Mouse (Mus musculus) limb, embryonic 11.5 days (tissue): Measurements from ENCODE around the gene Nrn1. TPM values are rescaled to one million over a fixed set of nuclear protein-coding genes. Genes with fewer than 3 reads are reported as not detected.
A peak's percentile ranks its signal among the peaks of the same experiment; 100 is the strongest.

Experiments
- ATAC-seq: fragments of 200-750 bp; cut with Nextera tagmentation; 2 replicates; pipeline ENCODE4 v1.8.0; 2017; ENCODE audit warnings: low read depth; ENCODE audit not compliant: insufficient number of reproducible peaks, low FRiP score, low TSS enrichment
- DNase-seq: peaks from one replicate; pipeline ENCODE4 v3.0.0-alpha.2; 2015; ENCODE audit warnings: low spot score
- H3K27ac ChIP-seq: fragments of 300-500 bp; sonication (generic); replicated peaks from 2 replicates; pipeline ENCODE4 v1.5.1; 2014; ENCODE audit warnings: low read depth, mild to moderate bottlenecking, low read length
- H3K27me3 ChIP-seq: fragments of 300-500 bp; sonication (generic); 2 replicates; pipeline ENCODE4 v1.6.1; 2014; ENCODE audit warnings: mild to moderate bottlenecking, low read length, mixed read lengths; ENCODE audit not compliant: control insufficient read depth, insufficient read depth
- H3K36me3 ChIP-seq: fragments of 300-500 bp; sonication (generic); 2 replicates; pipeline ENCODE4 v1.6.1; 2014; ENCODE audit warnings: mild to moderate bottlenecking, low read length, moderate library complexity, mixed read lengths; ENCODE audit not compliant: control insufficient read depth, insufficient read depth
- H3K4me1 ChIP-seq: fragments of 300-500 bp; sonication (generic); 2 replicates; pipeline ENCODE4 v1.6.1; 2014; ENCODE audit warnings: low read length, mixed read lengths; ENCODE audit not compliant: control insufficient read depth, insufficient read depth
- H3K4me2 ChIP-seq: fragments of 300-500 bp; sonication (generic); 2 replicates; pipeline ENCODE4 v1.6.1; 2014; ENCODE audit warnings: low read depth, mild to moderate bottlenecking, moderate library complexity; ENCODE audit not compliant: severe bottlenecking
- H3K4me3 ChIP-seq: fragments of 300-500 bp; sonication (generic); 2 replicates; pipeline ENCODE4 v1.5.1; 2014; ENCODE audit warnings: low read depth, low read length
- H3K9ac ChIP-seq: fragments of 300-500 bp; sonication (generic); 2 replicates; pipeline ENCODE4 v1.6.1; 2014; ENCODE audit warnings: mild to moderate bottlenecking, low read length
- H3K9me3 ChIP-seq: fragments of 300-500 bp; sonication (generic); 2 replicates; pipeline ENCODE4 v1.6.1; 2016; ENCODE audit warnings: low read length; ENCODE audit not compliant: control insufficient read depth
- WGBS: fragments of 180-500 bp; shearing (Covaris S2); extraction: QIAGEN DNeasy Blood & Tissue Kit; methylation state at CpG from one replicate; pipeline ENCODE4 v1.1.7; 2014; 5-methylcytosine and 5-hydroxymethylcytosine counted together
- polyA plus RNA-seq: library from polyadenylated mRNA; unstranded; fragments of >200 nt; fragmentation: Nextera tagmentation; extraction: Ambion mirVana; gene quantifications from 2 replicates; pipeline ENCODE4 v1.2.1, GENCODE M21; 2014

The Nrn1 gene
- polyA plus RNA-seq, 1 experiment from 2014 or later = 2.1 TPM

GRCm38 (mm10) chr13:36733566-36733965, 1.4 kb downstream of the Nrn1 start:
- H3K4me2 ChIP-seq = peak overlapping the region; percentile 84
- H3K36me3 ChIP-seq = no peaks in the 10 kb centered on the region
- H3K4me1 ChIP-seq = peaks cover 14% of the 10 kb centered on the region; the same call in 1 of the 2 replicates
- H3K9me3 ChIP-seq = no peaks in the 10 kb centered on the region
- H3K27me3 ChIP-seq = peaks cover 39% of the 10 kb centered on the region
- WGBS = 3% methylated on average over 10 of the region's 10 CpGs
- H3K9ac ChIP-seq = no peak overlapping the region; the same call in 1 of the 2 replicates
- no peak for ATAC-seq
- peak overlapping the region; percentile 39 for H3K4me3 ChIP-seq
- H3K27ac ChIP-seq = no peak overlapping the region
- DNase-seq = peak; percentile 47

GRCm38 (mm10) chr13:36732891-36733490, 1.9 kb downstream of the Nrn1 start:
- H3K27me3 ChIP-seq = peaks cover 43% of the 10 kb centered on the region
- H3K27ac ChIP-seq = no peak overlapping the region
- WGBS = 7% methylated on average over 6 of the region's 6 CpGs
- no peaks in the 10 kb centered on the region for H3K9me3 ChIP-seq
- no peak for ATAC-seq
- DNase-seq = no peak
- H3K36me3 ChIP-seq = no peaks in the 10 kb centered on the region
- H3K9ac ChIP-seq = no peak overlapping the region
- H3K4me2 ChIP-seq = no peak overlapping the region; the same call in 1 of the 2 replicates
- peaks cover 14% of the 10 kb centered on the region; the same call in 1 of the 2 replicates for H3K4me1 ChIP-seq
- H3K4me3 ChIP-seq = no peak overlapping the region

GRCm38 (mm10) chr13:36731931-36732461, 2.9 kb downstream of the Nrn1 start:
- H3K27me3 ChIP-seq = peaks cover 45% of the 10 kb centered on the region
- no peaks in the 10 kb centered on the region for H3K36me3 ChIP-seq
- H3K27ac ChIP-seq = no peak overlapping the region
- no peaks in the 10 kb centered on the region for H3K9me3 ChIP-seq
- peak overlapping the region; percentile 28 for H3K4me3 ChIP-seq
- H3K9ac ChIP-seq = no peak overlapping the region
- peak overlapping the region; percentile 62 for H3K4me2 ChIP-seq
- H3K4me1 ChIP-seq = peaks cover 16% of the 10 kb centered on the region; the same call in 1 of the 2 replicates
- DNase-seq (peak; percentile 62), ATAC-seq (no peak)
- WGBS = under 1% methylated on average over 23 of the region's 23 CpGs

GRCm38 (mm10) chr13:36731016-36731930, 3.7 kb downstream of the Nrn1 start:
- Histone ChIP-seq H3K4me3 (peak overlapping the region; percentile 28), H3K4me1 (peaks cover 16% of the 10 kb centered on the region; the same call in 1 of the 2 replicates), H3K9ac (no peak overlapping the region), H3K36me3 (no peaks in the 10 kb centered on the region), H3K4me2 (peak overlapping the region; percentile 62), H3K27me3 (peaks cover 45% of the 10 kb centered on the region), H3K27ac (no peak overlapping the region), H3K9me3 (no peaks in the 10 kb centered on the region)
- 4% methylated on average over 34 of the region's 34 CpGs for WGBS
- ATAC-seq (no peak), DNase-seq (peak; percentile 62)

- peaks cover 13% of the 10 kb centered on the region; the same call in 1 of the 2 replicates for H3K4me1 ChIP-seq
- no peak overlapping the region for H3K9ac ChIP-seq
- peaks cover 51% of the 10 kb centered on the region for H3K27me3 ChIP-seq
- no peaks in the 10 kb centered on the region for H3K36me3 ChIP-seq
- H3K27ac ChIP-seq = no peak overlapping the region
- DNase-seq (peak; percentile 24), ATAC-seq (no peak)
- H3K9me3 ChIP-seq = no peaks in the 10 kb centered on the region
- no peak overlapping the region for H3K4me3 ChIP-seq
- no peak overlapping the region for H3K4me2 ChIP-seq
- WGBS = 15% methylated on average over 14 of the region's 14 CpGs
Measured at GRCm38 (mm10) chr13:36730341-36730761, 4.6 kb downstream of the Nrn1 start.

- Histone ChIP-seq H3K27me3 (peaks cover 51% of the 10 kb centered on the region), H3K9me3 (no peaks in the 10 kb centered on the region), H3K36me3 (no peaks in the 10 kb centered on the region), H3K4me1 (peaks cover 14% of the 10 kb centered on the region), H3K27ac (no peak overlapping the region), H3K9ac (no peak overlapping the region), H3K4me3 (no peak overlapping the region), H3K4me2 (no peak overlapping the region)
- DNase-seq (peak; percentile 26), ATAC-seq (no peak)
- 10% methylated on average over 13 of the region's 13 CpGs for WGBS
Measured at GRCm38 (mm10) chr13:36729731-36730340, 5.1 kb downstream of the Nrn1 start.

- no peak for DNase-seq
Measured at GRCm38 (mm10) chr13:36728509-36728908, 6.4 kb downstream of the Nrn1 start.

More at GRCm38 (mm10) chr13:36728509-36728908, 6.4 kb downstream of the Nrn1 start:
- ATAC-seq = no peak
- WGBS = 15% methylated on average over 5 of the region's 5 CpGs
- H3K9ac ChIP-seq = no peak overlapping the region
- no peaks in the 10 kb centered on the region for H3K36me3 ChIP-seq
- peak overlapping the region; percentile 39; the same call in 1 of the 2 replicates for H3K4me3 ChIP-seq
- H3K27ac ChIP-seq = no peak overlapping the region
- peaks cover 18% of the 10 kb centered on the region for H3K4me1 ChIP-seq
- H3K9me3 ChIP-seq = no peaks in the 10 kb centered on the region
- peak overlapping the region; percentile 72; the same call in 1 of the 2 replicates for H3K4me2 ChIP-seq
- H3K27me3 ChIP-seq = peaks cover 61% of the 10 kb centered on the region
